ENCODE assay signal across 1 mouse cellular context in the genomic region with DNA sequence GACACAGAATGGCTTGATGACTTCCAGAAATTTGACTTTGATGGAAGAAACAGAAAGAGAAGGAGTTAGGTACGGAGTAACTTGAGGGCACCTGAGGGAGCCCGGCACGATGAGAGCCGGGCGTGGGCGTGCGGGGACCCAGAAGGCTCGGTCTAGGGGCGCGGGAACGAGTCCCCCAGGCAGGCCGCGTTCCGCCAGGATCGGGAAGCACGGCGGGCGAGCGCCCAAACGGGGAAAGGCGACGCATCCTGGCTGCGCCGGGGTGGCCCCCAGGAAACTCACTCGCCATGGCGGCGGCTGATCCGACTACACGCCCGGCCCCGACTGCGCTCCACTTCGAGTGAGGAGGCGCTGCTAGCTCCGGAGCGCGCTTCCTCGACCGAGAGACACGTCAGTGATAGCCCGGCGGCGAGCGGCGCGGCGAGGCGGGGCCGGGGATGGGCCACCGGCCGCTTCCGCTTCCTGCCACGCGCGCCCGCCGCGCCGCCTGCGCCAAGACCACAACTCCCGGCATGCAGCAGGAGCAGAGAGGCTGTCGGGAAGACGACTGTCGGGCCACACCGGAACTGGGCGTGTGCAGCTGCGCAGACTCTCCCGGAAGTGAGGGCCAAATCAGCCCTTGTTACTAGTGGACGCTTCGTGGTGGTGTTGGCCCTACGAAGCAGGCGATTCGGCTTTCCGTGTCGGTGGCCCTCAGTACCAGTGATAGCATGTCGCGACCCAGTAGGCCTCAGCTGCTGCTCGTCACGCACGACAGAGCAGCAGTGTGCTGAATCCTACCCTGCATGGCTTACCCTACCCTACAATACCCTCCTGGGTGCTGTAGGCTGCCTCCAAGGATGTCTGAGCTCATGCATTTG.
TF ChIP-seq lines count a peak whose summit lies in the region.

Gene Sec61a1, minus strand, starts transcription at position 502 of the 860 bp plus-strand sequence.

TF ChIP-seq in CH12.LX, 34 proteins besides CTCF, POLR2A, EP300 and RAD21 (continued from another document):
- no peak for TF ChIP-seq CHD1 (IDR thresholded peaks at IDR 0.05; ENCODE audit: low read depth, low read length)
- peak; percentile 99 for TF ChIP-seq KAT2A (IDR thresholded peaks at IDR 0.05; ENCODE audit: insufficient replicate concordance, low read length)
- no peak for TF ChIP-seq SMC3 (IDR thresholded peaks at IDR 0.05; ENCODE audit: low read depth, low read length)
- TF ChIP-seq POLR2AphosphoS2 (IDR thresholded peaks at IDR 0.05; ENCODE audit: low read depth, low read length) = peak; percentile 92
- TF ChIP-seq UBTF (IDR thresholded peaks at IDR 0.05; ENCODE audit: low read depth, low read length) = no peak
- TF ChIP-seq ZC3H11A (IDR thresholded peaks at IDR 0.05; ENCODE audit: low read depth, low read length) = no peak
- no peak for TF ChIP-seq JUND (conservative IDR thresholded peaks at IDR 0.05; ENCODE audit: low read depth, low read length)
- TF ChIP-seq ZNF384 (IDR thresholded peaks at IDR 0.05; ENCODE audit: low read depth, low read length) = no peak
- 0 out of 2 replicates have a peak, but pooled peaks have one; percentile 11 for TF ChIP-seq ETS1 (conservative IDR thresholded peaks at IDR 0.05; ENCODE audit: low read depth, low read length)
- TF ChIP-seq MEF2A (IDR thresholded peaks at IDR 0.05; ENCODE audit: borderline replicate concordance, low read depth, low read length) = peak; percentile 71
- peak; percentile 89 for TF ChIP-seq TCF12 (IDR thresholded peaks at IDR 0.05; ENCODE audit: low read depth, low read length)
- TF ChIP-seq ZKSCAN1 (IDR thresholded peaks at IDR 0.05; ENCODE audit: borderline replicate concordance, low read depth, low read length) = no peak
- TF ChIP-seq RCOR1 (conservative IDR thresholded peaks at IDR 0.05; ENCODE audit: low read depth, low read length) = no peak
- peak; percentile 100 for TF ChIP-seq ELF1 (IDR thresholded peaks at IDR 0.05; ENCODE audit: low read depth, low read length)
- peak; percentile 97 for TF ChIP-seq NELFE (IDR thresholded peaks at IDR 0.05; ENCODE audit: low read depth, low read length)
- peak; percentile 95 for TF ChIP-seq ZMIZ1 (IDR thresholded peaks at IDR 0.05; ENCODE audit: low read depth, low read length)
- peak; percentile 84 for TF ChIP-seq MAX (IDR thresholded peaks at IDR 0.05; ENCODE audit: low read length)
- peak; percentile 87 for TF ChIP-seq TBP (conservative IDR thresholded peaks at IDR 0.05; ENCODE audit: low read depth, low read length)
- no peak for TF ChIP-seq PAX5 (IDR thresholded peaks at IDR 0.05; ENCODE audit: low read length)
- peak; percentile 20; the same call in 1 of the 2 replicates for TF ChIP-seq USF1 (IDR thresholded peaks at IDR 0.05; ENCODE audit: low read depth, low read length)
- TF ChIP-seq USF2 (conservative IDR thresholded peaks at IDR 0.05; ENCODE audit: low read depth, low read length) = no peak
- peak; percentile 88 for TF ChIP-seq NRF1 (IDR thresholded peaks at IDR 0.05; ENCODE audit: low read depth, low read length)
